Mouse (Mus musculus) right cerebral cortex, adult 2 months (tissue): ENCODE data around the gene Csta1.

Experiments
- DNase-seq, 2 experiments: peaks; one replicate each; pipeline ENCODE4 v3.0.0; 2021 to 2022; ENCODE audit warnings: low spot score in 2 of 2

The Csta1 gene

GRCm38 (mm10) chr16:36071450-36072379, 59.3 kb downstream of the Csta1 start, which contains the start of the genes Fam162a and Ccdc58:
TSS of gene Fam162a (minus strand) at chr16:36071594.
TSS of gene Ccdc58 (plus strand) at chr16:36071685.
- DNase-seq = peak; percentile 93 to 94

- DNase-seq = peak in 1 of 2 experiments; percentile 9
Observed at GRCm38 (mm10) chr16:36071071-36071449, 60.0 kb downstream of the Csta1 start.
